Mouse (Mus musculus): ENCODE measurements around the gene Efna2. TPM values are rescaled to one million over a fixed set of nuclear protein-coding genes. Genes with fewer than 3 reads are reported as not detected.

Gene Efna2
- total and polyA plus RNA-seq, 3 experiments = 0.23 to 1.5 (median 0.86) TPM

GRCm38 (mm10) chr10:80142530-80142925, 36.8 kb upstream of the Efna2 start:
- Histone ChIP-seq H3K4me3 (replicated peaks in 1 of 3; ENCODE audit: low read depth in 2 of 3, low read length in 2 of 3, poor library complexity in 1 of 3) (peak overlapping the region; percentile 80 to 90 (median 84)), H3K4me2 (ENCODE audit: insufficient read depth, low read depth, poor library complexity, severe bottlenecking) (peak overlapping the region; percentile 70), H3K9me3 (replicated peaks; ENCODE audit: low read length) (no peaks in the 10 kb centered on the region), H3K9ac (ENCODE audit: insufficient read depth, low read depth) (peak overlapping the region; percentile 82), H3K27me3 (replicated peaks) (peaks cover 25% of the 10 kb centered on the region), H3K4me1 (ENCODE audit: control insufficient read depth in 1 of 2, insufficient read depth in 2 of 2) (peaks cover 33 to 72% of the 10 kb centered on the region in 2 experiments), H3K27ac (ENCODE audit: insufficient read depth, low read depth) (peak overlapping the region; percentile 79), H3K36me3 (replicated peaks in 1 of 2; ENCODE audit: control insufficient read depth in 1 of 2, insufficient read depth in 1 of 2, low read length in 1 of 2) (peaks cover 31 to 42% of the 10 kb centered on the region in 2 experiments), H3K79me2 (replicated peaks; ENCODE audit: control insufficient read depth, extremely low read depth, insufficient read depth, poor library complexity, severe bottlenecking) (peaks cover 18% of the 10 kb centered on the region)
- no peak for DNase-seq (ENCODE audit: extremely low read depth)
- dilution Hi-C loops (cut with MboI; ENCODE audit: extremely low pct_ligation_motif_present, extremely low pct_unique_long_range_greater_than_20kb, low sequenced_read_pairs) (no loop called here), in situ Hi-C loops (cut with MboI; ENCODE audit: low pct_ligation_motif_present, low pct_unique_long_range_greater_than_20kb, low sequenced_read_pairs) (loop anchor here (5.0 kb wide), 1 partner anchor 155 kb away; the partner anchor contains the start of gene Cnn2)
- peak; percentile 12; the same call in 1 of the 2 replicates for TF ChIP-seq SIN3A (IDR thresholded peaks at IDR 0.05; ENCODE audit: low read length)
- TF ChIP-seq MXI1 (IDR thresholded peaks at IDR 0.05; ENCODE audit: low read depth, low read length) = peak; percentile 4; the same call in 1 of the 2 replicates
- no peak for TF ChIP-seq POLR2AphosphoS2 (IDR thresholded peaks at IDR 0.05; ENCODE audit: low read depth, low read length)
- peak; percentile 11; the same call in 1 of the 2 replicates for TF ChIP-seq ZMIZ1 (IDR thresholded peaks at IDR 0.05; ENCODE audit: low read depth, low read length)

- peaks cover 18% of the 10 kb centered on the region for H3K79me2 ChIP-seq (replicated peaks; ENCODE audit: control insufficient read depth, extremely low read depth, insufficient read depth, poor library complexity, severe bottlenecking)
- peaks cover 19% of the 10 kb centered on the region for H3K27me3 ChIP-seq (replicated peaks)
- H3K9me3 ChIP-seq (replicated peaks; ENCODE audit: low read length) = no peaks in the 10 kb centered on the region
- in situ Hi-C loops (cut with MboI; ENCODE audit: low pct_ligation_motif_present, low pct_unique_long_range_greater_than_20kb, low sequenced_read_pairs) (loop anchor here (5.0 kb wide), 1 partner anchor 156 kb away; the partner anchor contains the start of gene Cnn2), dilution Hi-C loops (cut with MboI; ENCODE audit: extremely low pct_ligation_motif_present, extremely low pct_unique_long_range_greater_than_20kb, low sequenced_read_pairs) (no loop called here)
- no peak overlapping the region for H3K4me2 ChIP-seq (ENCODE audit: insufficient read depth, low read depth, poor library complexity, severe bottlenecking)
- TF ChIP-seq POLR2AphosphoS2 (IDR thresholded peaks at IDR 0.05; ENCODE audit: low read depth, low read length) (no peak), MYC (IDR thresholded peaks at IDR 0.05; ENCODE audit: low read depth, low read length) (no peak)
- peaks cover 32 to 69% of the 10 kb centered on the region in 2 experiments for H3K4me1 ChIP-seq (ENCODE audit: control insufficient read depth in 1 of 2, insufficient read depth in 2 of 2)
- no peak overlapping the region for H3K4me3 ChIP-seq (replicated peaks in 1 of 3; ENCODE audit: low read depth in 2 of 3, low read length in 2 of 3, poor library complexity in 1 of 3)
- no peak for DNase-seq (ENCODE audit: extremely low read depth)
- no peak overlapping the region for H3K9ac ChIP-seq (ENCODE audit: insufficient read depth, low read depth)
- no peak overlapping the region for H3K27ac ChIP-seq (ENCODE audit: insufficient read depth, low read depth)
- peaks cover 31 to 42% of the 10 kb centered on the region in 2 experiments for H3K36me3 ChIP-seq (replicated peaks in 1 of 2; ENCODE audit: control insufficient read depth in 1 of 2, insufficient read depth in 1 of 2, low read length in 1 of 2)
These were observed 35.6 kb upstream of the Efna2 start for GRCm38 (mm10) chr10:80143664-80144063.

GRCm38 (mm10) chr10:80144159-80144558, 35.1 kb upstream of the Efna2 start:
- in situ Hi-C loops (cut with MboI; ENCODE audit: low pct_ligation_motif_present, low pct_unique_long_range_greater_than_20kb, low sequenced_read_pairs) (loop anchor here (5.0 kb wide), 1 partner anchor 157 kb away; the partner anchor contains the start of gene Cnn2), dilution Hi-C loops (cut with MboI; ENCODE audit: extremely low pct_ligation_motif_present, extremely low pct_unique_long_range_greater_than_20kb, low sequenced_read_pairs) (no loop called here)
- Histone ChIP-seq H3K27ac (ENCODE audit: insufficient read depth, low read depth) (no peak overlapping the region), H3K4me2 (ENCODE audit: insufficient read depth, low read depth, poor library complexity, severe bottlenecking) (no peak overlapping the region), H3K36me3 (replicated peaks in 1 of 2; ENCODE audit: control insufficient read depth in 1 of 2, insufficient read depth in 1 of 2, low read length in 1 of 2) (peaks cover 31 to 42% of the 10 kb centered on the region in 2 experiments), H3K27me3 (replicated peaks) (peaks cover 14% of the 10 kb centered on the region), H3K9me3 (replicated peaks; ENCODE audit: low read length) (no peaks in the 10 kb centered on the region), H3K9ac (ENCODE audit: insufficient read depth, low read depth) (no peak overlapping the region), H3K79me2 (replicated peaks; ENCODE audit: control insufficient read depth, extremely low read depth, insufficient read depth, poor library complexity, severe bottlenecking) (peaks cover 18% of the 10 kb centered on the region), H3K4me3 (replicated peaks in 1 of 3; ENCODE audit: low read depth in 2 of 3, low read length in 2 of 3, poor library complexity in 1 of 3) (no peak overlapping the region), H3K4me1 (ENCODE audit: control insufficient read depth in 1 of 2, insufficient read depth in 2 of 2) (peaks cover 31 to 67% of the 10 kb centered on the region in 2 experiments)
- DNase-seq (ENCODE audit: extremely low read depth) = no peak
- TF ChIP-seq UBTF (IDR thresholded peaks at IDR 0.05; ENCODE audit: low read depth, low read length) (no peak), TBP (conservative IDR thresholded peaks at IDR 0.05; ENCODE audit: low read depth, low read length) (no peak)

All from CH12.LX (cell line).